Mouse (Mus musculus): ENCODE data around the gene Cwc22.

- no peak for TF ChIP-seq CTCF (IDR thresholded peaks at IDR 0.05)
- no peak for TF ChIP-seq EP300 (IDR thresholded peaks at IDR 0.05)
These were observed 1.9 kb downstream of the Cwc22 start for GRCm38 (mm10) chr2:77944281-77944680.

All from lung, postnatal 0 days (tissue).